Mouse (Mus musculus): ENCODE measurements around the gene Gm20388. TPM values are rescaled to one million over a fixed set of nuclear protein-coding genes. Genes with fewer than 3 reads are reported as not detected.

The Gm20388 gene
- total and polyA plus RNA-seq, 2 experiments from 2014 or later: 17.3 TPM; not detected in 1

DNA sequence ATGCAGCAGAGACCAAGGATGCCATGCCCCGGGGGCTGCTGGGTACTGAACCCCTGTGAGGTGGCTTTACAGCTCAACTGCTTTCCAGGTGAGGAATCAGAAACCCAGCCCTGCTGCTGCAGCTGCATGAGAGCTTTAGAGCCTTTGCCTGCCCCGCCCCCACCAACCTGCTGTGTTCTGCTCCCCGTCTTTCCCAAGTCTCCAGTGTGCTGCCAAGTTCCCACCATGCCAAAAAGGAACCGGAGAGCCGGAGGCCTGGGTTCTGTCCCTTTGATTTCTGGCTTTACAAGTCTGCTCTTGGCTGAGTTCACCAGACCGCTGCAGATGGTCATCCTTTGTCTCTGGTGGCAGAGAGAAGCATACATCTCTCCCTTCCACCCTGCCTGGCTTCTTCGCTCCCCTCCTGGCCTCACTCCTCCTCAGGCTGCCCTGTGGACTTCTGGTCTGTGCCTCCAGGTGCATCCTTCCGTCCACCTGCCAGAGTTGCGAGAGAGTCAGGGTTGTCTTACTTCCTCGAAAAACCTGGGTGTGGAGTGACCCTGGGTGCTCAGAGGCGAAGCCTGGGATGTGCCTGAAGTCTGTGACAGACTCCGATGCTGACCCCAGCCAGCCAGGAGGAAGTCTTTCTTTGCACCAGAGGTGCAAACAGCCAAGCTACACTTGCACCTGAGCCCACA is 1086.4 kb downstream of the Gm20388 start:
- H3K4me1 ChIP-seq (ENCODE audit: control insufficient read depth, insufficient read depth): no peaks in the 10 kb centered on the region
- peaks cover 52% of the 10 kb centered on the region for H3K27me3 ChIP-seq (ENCODE audit: control insufficient read depth, insufficient read depth, low read length)
- no peak for ATAC-seq (ENCODE audit: insufficient read depth, low read depth)
- no peak overlapping the region for H3K9ac ChIP-seq (replicated peaks; ENCODE audit: low read depth, low read length)
- H3K36me3 ChIP-seq (replicated peaks; ENCODE audit: control insufficient read depth, insufficient read depth, low read length): no peaks in the 10 kb centered on the region
- no peak for DNase-seq (ENCODE audit: low spot score)
- TF ChIP-seq CTCF (IDR thresholded peaks at IDR 0.05; ENCODE audit: low read depth) (no peak), EP300 (IDR thresholded peaks at IDR 0.05; ENCODE audit: low read depth) (no peak)
- WGBS: 70% methylated on average over 12 of the region's 12 CpGs
- no peak overlapping the region for H3K4me2 ChIP-seq (ENCODE audit: low read depth, low read length)
- H3K27ac ChIP-seq (ENCODE audit: low read depth): no peak overlapping the region
- H3K9me3 ChIP-seq (replicated peaks; ENCODE audit: control insufficient read depth, low read length): no peaks in the 10 kb centered on the region
- H3K4me3 ChIP-seq (ENCODE audit: low read depth, low read length): no peak overlapping the region

DNA sequence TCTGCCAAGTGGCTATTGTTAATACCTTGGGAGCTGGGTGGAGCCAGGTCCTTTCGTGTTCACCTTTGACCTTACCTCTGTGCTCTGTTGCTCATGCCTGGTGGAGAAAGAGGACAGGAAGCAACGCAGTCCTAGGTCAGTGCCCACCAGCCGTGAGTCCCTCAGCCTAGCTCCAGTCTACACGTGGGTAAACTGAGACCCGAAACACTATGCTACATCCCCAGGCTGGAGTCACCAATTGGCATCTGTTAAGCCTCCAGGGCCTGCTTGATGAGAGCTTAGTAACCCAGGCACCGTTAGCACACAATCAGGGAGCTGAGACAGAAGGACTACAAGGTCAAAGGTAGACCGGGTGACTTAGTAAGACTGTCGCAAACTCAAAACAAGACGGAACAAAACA is 1087.3 kb downstream of the Gm20388 start:
- no peak for ATAC-seq (ENCODE audit: insufficient read depth, low read depth)
- H3K27me3 ChIP-seq (ENCODE audit: control insufficient read depth, insufficient read depth, low read length): peaks cover 44% of the 10 kb centered on the region
- WGBS: 77% methylated on average over 9 of the region's 9 CpGs

DNA sequence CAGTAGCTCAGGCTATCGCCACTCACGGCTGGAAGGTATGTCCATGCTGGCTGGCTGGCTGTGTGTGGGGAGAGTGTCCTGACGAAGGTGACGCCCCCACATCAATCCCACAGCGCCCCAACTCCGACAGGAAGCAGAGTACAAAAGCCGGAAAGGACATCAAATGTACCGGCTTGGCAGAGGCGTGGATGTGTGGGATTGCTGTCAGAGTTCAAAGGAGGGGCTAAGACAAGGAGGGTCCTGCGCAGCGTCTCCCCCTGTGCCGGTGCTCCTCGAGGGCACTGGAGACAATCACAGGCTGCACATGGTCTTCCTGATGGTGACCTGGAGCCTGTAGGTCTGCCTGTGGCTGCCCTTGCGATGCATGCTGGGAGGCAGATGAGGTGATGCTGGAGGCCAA is 1088.3 kb downstream of the Gm20388 start:
- Histone ChIP-seq H3K27me3 (ENCODE audit: control insufficient read depth, insufficient read depth, low read length) (peaks cover 38% of the 10 kb centered on the region), H3K9ac (replicated peaks; ENCODE audit: low read depth, low read length) (no peak overlapping the region), H3K4me2 (ENCODE audit: low read depth, low read length) (no peak overlapping the region), H3K36me3 (replicated peaks; ENCODE audit: control insufficient read depth, insufficient read depth, low read length) (no peaks in the 10 kb centered on the region), H3K4me3 (ENCODE audit: low read depth, low read length) (no peak overlapping the region), H3K4me1 (ENCODE audit: control insufficient read depth, insufficient read depth) (no peaks in the 10 kb centered on the region), H3K27ac (ENCODE audit: low read depth) (no peak overlapping the region), H3K9me3 (replicated peaks; ENCODE audit: control insufficient read depth, low read length) (no peaks in the 10 kb centered on the region)
- ATAC-seq (ENCODE audit: insufficient read depth, low read depth) (peak; percentile 30; the same call in 1 of the 2 replicates), DNase-seq (ENCODE audit: low spot score) (no peak)
- WGBS: 42% methylated on average over 14 of the region's 14 CpGs
- TF ChIP-seq EP300 (IDR thresholded peaks at IDR 0.05; ENCODE audit: low read depth): no peak
- TF ChIP-seq CTCF (IDR thresholded peaks at IDR 0.05; ENCODE audit: low read depth): no peak

More for the DNA sequence above, 1087.3 kb downstream of the Gm20388 start:
- no peak for DNase-seq (ENCODE audit: low spot score)
- Histone ChIP-seq H3K9me3 (replicated peaks; ENCODE audit: control insufficient read depth, low read length) (no peaks in the 10 kb centered on the region), H3K36me3 (replicated peaks; ENCODE audit: control insufficient read depth, insufficient read depth, low read length) (no peaks in the 10 kb centered on the region), H3K4me1 (ENCODE audit: control insufficient read depth, insufficient read depth) (no peaks in the 10 kb centered on the region), H3K4me3 (ENCODE audit: low read depth, low read length) (no peak overlapping the region), H3K4me2 (ENCODE audit: low read depth, low read length) (no peak overlapping the region), H3K27ac (ENCODE audit: low read depth) (no peak overlapping the region), H3K9ac (replicated peaks; ENCODE audit: low read depth, low read length) (no peak overlapping the region)
- TF ChIP-seq EP300 (IDR thresholded peaks at IDR 0.05; ENCODE audit: low read depth): no peak
- TF ChIP-seq CTCF (IDR thresholded peaks at IDR 0.05; ENCODE audit: low read depth): no peak

DNA sequence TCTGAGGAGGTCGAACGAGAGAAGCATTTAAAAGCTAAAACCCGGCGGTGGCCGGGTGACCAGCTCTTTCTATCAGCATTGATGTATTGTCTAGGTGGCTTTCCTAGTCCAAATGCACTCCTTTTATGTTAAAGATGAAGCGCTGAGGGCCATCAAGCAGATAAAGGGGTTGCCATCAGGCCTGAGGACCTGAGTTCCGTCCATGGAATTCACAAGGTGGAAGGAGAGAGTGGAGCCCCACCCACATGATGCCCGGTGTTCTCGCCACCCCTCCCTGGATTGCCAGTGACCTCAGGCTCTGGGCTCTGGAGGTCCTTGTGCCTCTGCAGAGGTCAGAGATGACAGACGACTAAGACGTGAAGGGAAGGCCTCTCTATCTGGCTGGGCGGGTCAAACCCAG is 1091.3 kb downstream of the Gm20388 start:
- Histone ChIP-seq H3K4me1 (ENCODE audit: control insufficient read depth, insufficient read depth) (no peaks in the 10 kb centered on the region), H3K9me3 (replicated peaks; ENCODE audit: control insufficient read depth, low read length) (peaks cover 12% of the 10 kb centered on the region; the same call in 1 of the 2 replicates), H3K36me3 (replicated peaks; ENCODE audit: control insufficient read depth, insufficient read depth, low read length) (no peaks in the 10 kb centered on the region), H3K27ac (ENCODE audit: low read depth) (no peak overlapping the region), H3K9ac (replicated peaks; ENCODE audit: low read depth, low read length) (no peak overlapping the region), H3K4me3 (ENCODE audit: low read depth, low read length) (no peak overlapping the region), H3K27me3 (ENCODE audit: control insufficient read depth, insufficient read depth, low read length) (peaks cover 14% of the 10 kb centered on the region), H3K4me2 (ENCODE audit: low read depth, low read length) (no peak overlapping the region)
- no peak for DNase-seq (ENCODE audit: low spot score)
- no peak for TF ChIP-seq EP300 (IDR thresholded peaks at IDR 0.05; ENCODE audit: low read depth)
- no peak for TF ChIP-seq CTCF (IDR thresholded peaks at IDR 0.05; ENCODE audit: low read depth)
- WGBS: 60% methylated on average over 12 of the region's 12 CpGs
- no peak for ATAC-seq (ENCODE audit: insufficient read depth, low read depth)

DNA sequence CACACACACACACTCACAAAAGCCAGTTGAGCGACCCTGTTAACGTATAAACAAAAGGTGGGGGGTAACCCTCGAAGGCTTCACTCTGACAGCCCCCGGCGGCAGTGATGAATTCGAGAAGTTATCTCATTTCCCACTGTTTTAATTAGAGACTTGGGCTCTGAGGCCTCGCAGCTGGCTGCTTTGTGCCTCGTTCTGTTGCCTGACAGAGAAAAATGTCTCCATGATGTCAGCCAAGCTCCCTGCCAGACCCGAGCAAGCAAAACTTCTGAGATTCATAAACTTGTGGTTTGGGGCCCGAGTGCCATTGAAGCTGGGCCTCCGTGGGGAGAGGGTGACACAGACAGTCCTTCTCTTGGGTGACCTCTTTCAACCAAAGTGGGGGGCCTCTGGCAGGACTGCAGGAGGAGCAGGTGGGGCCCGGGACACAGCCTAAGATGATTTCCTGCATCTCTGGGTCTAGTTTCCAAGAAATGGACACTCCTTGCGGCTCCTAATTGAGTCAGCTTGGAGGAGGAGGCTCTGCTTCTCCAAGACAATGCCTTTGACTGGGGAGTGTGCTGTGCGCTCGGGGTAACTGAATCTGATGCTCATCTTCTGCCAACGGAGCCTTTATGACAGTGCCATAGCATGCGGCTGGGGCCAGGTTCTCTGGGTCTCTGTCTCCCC is 1092.4 kb downstream of the Gm20388 start:
- H3K36me3 ChIP-seq (replicated peaks; ENCODE audit: control insufficient read depth, insufficient read depth, low read length): no peaks in the 10 kb centered on the region
- H3K9me3 ChIP-seq (replicated peaks; ENCODE audit: control insufficient read depth, low read length): peaks cover 12% of the 10 kb centered on the region; the same call in 1 of the 2 replicates
- DNase-seq (ENCODE audit: low spot score) (no peak), ATAC-seq (ENCODE audit: insufficient read depth, low read depth) (no peak)
- WGBS: 43% methylated on average over 17 of the region's 17 CpGs
- no peak overlapping the region for H3K27ac ChIP-seq (ENCODE audit: low read depth)
- peaks cover 14% of the 10 kb centered on the region for H3K27me3 ChIP-seq (ENCODE audit: control insufficient read depth, insufficient read depth, low read length)
- H3K4me3 ChIP-seq (ENCODE audit: low read depth, low read length): no peak overlapping the region
- no peak for TF ChIP-seq EP300 (IDR thresholded peaks at IDR 0.05; ENCODE audit: low read depth)
- no peak for TF ChIP-seq CTCF (IDR thresholded peaks at IDR 0.05; ENCODE audit: low read depth)
- no peak overlapping the region for H3K9ac ChIP-seq (replicated peaks; ENCODE audit: low read depth, low read length)
- H3K4me2 ChIP-seq (ENCODE audit: low read depth, low read length): no peak overlapping the region
- H3K4me1 ChIP-seq (ENCODE audit: control insufficient read depth, insufficient read depth): no peaks in the 10 kb centered on the region
